Mouse (Mus musculus): ENCODE data around the gene Fam149a. TPM values are rescaled to one million over a fixed set of nuclear protein-coding genes. Genes with fewer than 3 reads are reported as not detected.

Gene Fam149a
- 1 to 10 TPM; 3.3 to 3.7 TPM for total RNA-seq (2021)
- long read RNA-seq, experiment 1, partial matches to known transcripts, result 1 of 4 reads
- long read RNA-seq, experiment 1, other reads (novel, unspliced or antisense), result 0 of 4 reads
- long read RNA-seq, experiment 2, partial matches to known transcripts, result 0 of 3 reads
- long read RNA-seq, experiment 2, other reads (novel, unspliced or antisense), result 0 of 3 reads

DNA sequence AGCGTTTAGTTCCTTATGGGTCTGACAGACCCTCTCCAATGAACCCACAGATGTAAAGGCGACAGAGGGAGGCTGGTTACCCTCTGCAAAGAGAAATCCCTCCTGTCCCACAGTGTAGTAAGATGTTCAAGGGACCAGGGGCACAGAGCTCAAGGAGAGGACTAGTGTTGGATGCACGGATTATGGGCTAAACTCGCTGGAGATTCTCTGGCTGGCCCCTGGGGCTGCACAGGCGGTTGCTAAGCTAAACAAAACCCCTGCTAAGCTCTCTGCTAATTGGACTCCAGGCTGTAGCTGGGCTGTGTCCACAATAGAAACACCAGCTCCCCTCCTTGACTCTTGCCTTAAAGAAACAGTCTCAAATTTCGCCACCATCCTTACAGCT, at the start of gene Fam149a:
Fam149a (minus strand) TSS at position 329 of the 385 bp plus-strand sequence.
- DNase-seq, result no peak
- intact Hi-C loops (cut with DNase I), result no loop called here

DNA sequence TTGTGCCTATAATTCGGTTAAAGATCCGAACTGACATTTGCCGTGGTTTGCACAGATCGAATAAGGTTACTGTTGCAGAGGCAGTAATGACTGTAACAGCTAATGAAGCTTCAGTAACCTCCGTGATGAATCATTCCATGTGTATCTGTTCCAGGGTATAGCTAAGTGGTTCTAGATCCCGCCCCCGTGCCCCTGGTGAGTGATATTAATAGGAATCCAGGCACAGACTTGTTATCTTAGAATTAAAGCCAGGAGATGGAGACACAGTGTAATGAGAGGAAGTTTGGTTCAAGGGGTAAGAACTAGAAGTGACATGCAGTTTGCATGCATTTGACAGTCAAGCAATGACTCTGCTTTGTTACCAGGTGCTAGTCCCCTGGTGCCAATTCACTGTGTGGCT, 38.1 kb upstream of the Fam149a start:
- DNase-seq, result no peak
- intact Hi-C loops (cut with DNase I), result no loop called here

DNA sequence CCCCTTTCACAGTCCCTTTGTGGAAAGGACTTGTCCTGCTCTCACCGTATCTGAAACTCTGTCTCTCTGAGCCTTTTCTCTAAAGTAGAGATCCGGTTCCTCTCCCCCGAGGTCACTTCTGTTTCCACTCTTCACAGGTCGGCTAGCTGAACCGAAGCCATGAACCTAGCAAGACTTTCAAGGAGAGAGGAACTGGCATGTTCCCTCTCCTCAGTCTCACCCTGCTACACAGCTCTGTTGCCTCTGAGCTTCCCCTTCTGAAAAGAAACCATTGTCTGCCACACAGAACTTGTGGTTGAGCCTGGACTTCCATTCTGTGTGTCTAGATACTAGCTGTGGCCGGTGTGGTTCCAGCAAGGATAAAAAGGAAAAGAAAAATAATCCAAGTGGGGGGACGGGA, 32.9 kb upstream of the Fam149a start:
- intact Hi-C loops (cut with DNase I), result no loop called here
- DNase-seq, result no peak

DNA sequence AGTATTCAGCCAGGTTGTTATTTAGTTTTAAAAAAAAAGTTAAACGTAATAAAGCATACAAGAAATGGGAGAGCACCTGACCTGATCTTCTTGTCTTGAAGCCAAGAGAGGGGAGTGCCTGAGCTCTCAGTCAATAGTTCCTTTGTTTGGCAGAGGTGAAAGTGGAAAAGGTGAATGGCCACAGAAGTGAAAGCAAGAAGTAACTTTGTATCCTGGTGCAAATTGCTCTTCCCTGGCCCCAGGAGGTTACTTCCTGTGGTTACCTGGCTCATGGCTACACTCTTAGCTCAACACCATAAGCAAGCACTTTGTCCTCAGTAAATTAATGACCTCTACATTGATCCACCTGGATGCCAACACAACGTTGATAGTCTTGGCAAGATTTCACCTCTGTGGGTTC, 28.8 kb upstream of the Fam149a start, which contains the start of gene Tlr3:
Tlr3 (minus strand) TSS at position 199 of the 400 bp plus-strand sequence.
- no peak for DNase-seq
- intact Hi-C loops (cut with DNase I), result no loop called here

DNA sequence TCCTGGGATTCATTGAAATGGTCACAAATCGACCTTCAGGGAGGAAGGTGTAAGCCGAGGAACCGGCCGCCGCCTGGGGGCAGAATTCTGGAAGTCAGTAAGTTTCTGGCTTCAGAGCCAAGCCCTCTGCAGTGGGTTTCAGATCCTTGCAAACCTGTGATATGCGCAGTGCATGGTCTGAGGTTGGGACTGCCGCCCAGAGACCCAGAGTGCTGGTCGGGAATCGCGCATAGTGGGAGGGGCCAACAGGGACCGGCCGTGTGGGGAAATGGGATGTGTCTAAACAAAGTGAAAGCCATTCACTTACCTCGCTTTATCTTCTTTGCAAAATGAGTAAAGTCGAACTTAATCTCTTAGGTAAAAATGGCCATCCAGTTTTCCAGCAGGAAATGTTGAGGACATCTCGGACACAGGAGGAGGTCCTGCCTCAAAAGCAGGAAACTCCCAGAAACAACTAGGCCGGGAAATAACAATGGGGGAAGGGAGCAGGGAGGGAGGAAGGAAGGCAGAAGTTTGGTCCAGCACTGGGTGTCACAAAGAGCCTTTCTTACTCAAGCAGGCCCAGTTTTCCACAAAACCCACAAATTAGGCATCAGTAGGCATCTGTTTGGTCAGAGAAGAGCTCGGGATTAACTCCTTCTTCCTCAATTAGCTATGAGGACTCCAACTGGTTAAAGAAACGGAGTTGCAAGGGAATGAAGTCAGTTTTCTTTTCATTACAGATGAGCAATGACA, 28.2 kb upstream of the Fam149a start:
- DNase-seq, result peak; percentile 69 to 72
- intact Hi-C loops (cut with DNase I), result no loop called here

DNA sequence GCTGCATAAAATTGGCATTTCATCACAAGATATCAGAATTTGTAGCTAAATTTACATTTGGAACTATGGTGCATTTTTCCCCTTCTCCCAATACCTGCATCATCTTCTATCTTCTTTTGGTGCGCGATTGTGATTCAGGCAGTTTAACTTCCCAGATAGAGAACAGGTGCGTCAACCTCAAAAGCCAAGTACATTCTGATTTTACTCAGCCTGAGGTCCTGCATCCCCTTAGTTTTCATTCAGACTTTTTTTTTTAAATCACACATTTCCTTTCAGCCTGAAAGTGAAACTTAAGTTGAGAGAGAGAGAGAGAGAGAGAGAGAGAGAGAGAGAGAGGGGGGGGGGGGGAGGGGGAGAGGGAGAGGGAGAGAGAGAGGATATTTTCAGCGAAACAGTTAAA, 27.6 kb upstream of the Fam149a start:
- intact Hi-C loops (cut with DNase I), result no loop called here
- no peak for DNase-seq

DNA sequence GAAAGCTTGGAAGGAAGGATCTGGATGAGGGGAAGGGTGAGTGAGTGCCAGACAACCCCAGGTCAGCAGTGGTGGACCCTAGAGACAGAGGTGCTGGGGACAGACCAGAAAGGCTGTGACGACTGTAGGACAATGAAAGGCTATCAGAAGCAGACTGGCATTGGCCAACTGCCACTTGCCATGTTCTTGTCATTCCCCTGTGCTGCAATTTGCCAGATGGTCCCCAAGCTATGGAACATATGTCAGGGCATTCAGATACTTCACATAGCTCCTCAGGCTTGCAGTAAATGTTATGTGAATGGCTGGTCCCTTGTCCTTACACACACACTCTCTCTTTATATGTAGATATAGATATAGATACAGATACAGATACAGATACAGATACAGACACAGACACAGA, 1.2 kb upstream of the Fam149a start:
- no peak for DNase-seq
- intact Hi-C loops (cut with DNase I), result no loop called here

DNA sequence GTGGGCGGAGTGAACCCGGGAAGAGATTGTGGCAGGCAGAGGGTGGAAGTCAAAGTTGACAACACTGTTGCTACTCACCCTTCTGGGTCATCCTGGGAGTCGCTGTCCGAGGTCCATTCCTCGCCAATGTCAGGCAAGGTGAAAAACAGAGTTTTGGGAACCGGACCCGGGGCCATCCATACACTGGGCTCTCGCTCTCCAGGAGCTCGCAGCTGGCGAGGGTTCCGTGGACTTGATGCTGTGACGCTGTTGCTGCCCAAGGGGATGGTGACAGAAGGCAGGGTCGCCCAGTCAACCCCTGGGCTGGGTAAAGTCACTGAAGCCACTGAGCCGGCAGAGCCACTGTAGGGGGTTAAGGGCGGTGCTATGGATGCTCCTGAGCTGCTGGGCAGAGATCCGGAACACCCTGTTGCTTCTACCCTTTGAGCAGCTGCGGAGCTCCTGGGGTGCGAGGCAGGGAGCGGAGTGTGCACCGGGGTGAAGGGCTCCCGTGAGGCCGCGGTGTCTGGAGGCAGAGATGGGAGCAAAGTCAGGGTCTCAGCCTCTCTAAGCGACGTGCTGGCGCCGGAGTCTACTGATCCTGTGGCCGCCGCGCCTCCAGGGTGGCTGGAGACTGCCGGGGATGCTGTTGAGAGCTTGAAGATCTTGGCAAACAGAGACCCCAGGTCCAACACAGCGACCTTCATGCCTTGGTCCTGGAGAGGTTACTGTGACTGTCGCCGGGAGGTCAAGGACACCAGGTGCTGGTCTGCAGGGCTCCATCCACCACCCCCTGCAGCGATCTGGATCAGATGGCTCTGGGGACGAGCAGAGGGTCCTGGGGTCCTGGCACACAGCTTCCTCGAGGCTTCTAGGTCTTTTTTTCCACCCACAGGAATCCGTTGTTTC, 772 bp downstream of the Fam149a start:
- intact Hi-C loops (cut with DNase I), result no loop called here

DNA sequence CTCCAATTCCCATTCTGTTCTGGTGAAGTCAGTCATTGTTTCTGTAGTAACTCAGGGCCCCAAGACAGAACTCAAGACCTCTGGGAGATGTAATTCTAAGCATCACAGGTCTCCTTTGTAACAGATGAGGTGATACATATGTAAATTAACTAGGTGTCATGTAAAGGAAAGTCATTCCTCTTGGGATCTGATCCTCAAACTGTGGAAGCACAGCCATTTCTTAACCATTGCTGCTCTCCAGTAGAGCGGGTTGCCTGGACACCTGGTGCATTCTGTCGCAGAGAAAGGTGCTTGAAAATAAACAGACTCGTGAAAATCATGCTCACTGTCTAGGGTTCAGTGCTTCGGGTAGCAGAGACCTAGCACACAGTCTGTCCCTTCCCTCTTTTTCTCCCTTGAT, 1.5 kb downstream of the Fam149a start:
- intact Hi-C loops (cut with DNase I), result no loop called here
- DNase-seq, result no peak

More for the DNA sequence above, 772 bp downstream of the Fam149a start:
- no peak for DNase-seq

DNA sequence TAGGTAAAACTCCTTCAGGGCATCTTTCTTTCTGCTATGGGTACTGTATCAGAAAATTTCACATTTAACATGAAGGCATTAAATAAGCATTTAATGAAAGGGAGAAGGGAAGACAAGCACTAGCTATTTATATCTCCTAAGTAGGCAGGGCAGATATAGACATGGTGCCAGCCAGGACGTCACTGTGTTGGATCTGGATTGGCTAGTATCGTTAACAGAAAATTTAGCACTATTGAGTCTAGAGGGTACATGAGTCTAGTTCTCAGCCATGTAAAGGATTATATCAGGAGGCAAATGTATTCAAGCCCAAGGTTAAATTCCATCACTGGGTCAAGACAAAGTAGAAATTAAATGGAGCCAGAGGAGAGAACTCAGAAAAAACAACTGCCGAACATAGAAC, 8.0 kb downstream of the Fam149a start:
- no peak for DNase-seq

DNA sequence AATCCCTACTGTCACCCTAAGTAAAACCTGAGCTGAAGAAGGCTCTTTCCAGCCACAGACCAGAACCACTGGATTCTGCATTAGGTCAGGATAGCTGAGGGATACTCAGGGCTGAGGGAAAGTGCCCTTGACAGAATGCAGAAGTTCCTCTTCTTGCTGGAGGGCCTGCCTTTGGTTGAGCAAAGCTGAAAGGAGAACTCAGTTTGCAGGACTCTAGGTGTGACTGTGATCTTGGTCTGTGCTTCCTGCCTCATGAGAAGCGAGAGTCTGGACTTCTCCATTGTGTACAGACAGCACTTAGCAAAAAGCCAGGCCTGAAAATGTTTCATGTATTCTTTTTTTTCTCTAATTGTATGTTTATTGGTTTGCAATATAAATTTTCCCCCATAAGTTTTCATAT, 14.9 kb downstream of the Fam149a start:
- DNase-seq, result no peak
- intact Hi-C loops (cut with DNase I), result no loop called here

More for the DNA sequence above, 8.0 kb downstream of the Fam149a start:
- intact Hi-C loops (cut with DNase I), result no loop called here

DNA sequence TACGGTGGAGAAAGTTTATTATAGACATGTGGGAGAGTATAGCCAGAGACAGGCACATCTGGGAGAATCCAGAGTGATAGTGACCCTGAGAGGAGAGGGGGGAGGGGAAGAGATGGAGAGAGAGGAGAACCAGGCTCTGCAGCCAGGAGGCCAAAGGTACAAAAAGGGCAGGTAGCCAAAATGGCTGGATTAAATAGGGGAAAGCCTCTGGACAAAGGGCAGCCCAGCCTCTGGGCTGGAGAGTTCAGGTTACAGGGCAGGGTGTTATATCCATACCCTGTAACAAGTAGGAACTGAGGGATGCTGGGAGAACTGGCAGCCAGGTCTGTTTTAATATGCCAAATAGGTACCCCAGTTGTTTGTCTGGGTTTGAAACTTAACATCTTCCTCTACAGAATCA, 18.9 kb downstream of the Fam149a start:
- intact Hi-C loops (cut with DNase I), result loop anchor here (5.0 kb wide), 1 partner anchor 569 kb away; the partner anchor contains the start of gene Ccdc110
- DNase-seq, result no peak

DNA sequence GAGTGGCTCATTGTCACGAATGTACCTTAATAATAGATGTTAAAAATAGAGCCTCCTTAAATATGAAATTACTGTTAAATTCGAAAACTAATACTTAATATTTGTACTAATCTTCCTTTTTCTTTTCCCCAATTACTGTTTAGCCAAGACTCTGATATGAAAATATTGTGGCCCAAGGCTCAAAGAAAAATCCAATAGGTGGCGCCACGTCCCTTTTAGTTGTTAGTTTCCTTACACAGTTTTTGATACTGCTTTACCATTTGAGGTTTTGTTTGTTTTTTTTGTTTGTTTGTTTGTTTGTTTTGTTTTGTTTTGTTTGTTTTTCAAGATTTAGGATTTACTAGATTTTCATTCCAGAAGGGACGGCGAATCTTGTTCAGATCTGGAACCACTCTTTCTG, 19.8 kb downstream of the Fam149a start:
- DNase-seq, result peak in 1 of 2 experiments; percentile 31
- intact Hi-C loops (cut with DNase I), result loop anchor here (5.0 kb wide), 1 partner anchor 570 kb away; the partner anchor contains the start of gene Ccdc110

DNA sequence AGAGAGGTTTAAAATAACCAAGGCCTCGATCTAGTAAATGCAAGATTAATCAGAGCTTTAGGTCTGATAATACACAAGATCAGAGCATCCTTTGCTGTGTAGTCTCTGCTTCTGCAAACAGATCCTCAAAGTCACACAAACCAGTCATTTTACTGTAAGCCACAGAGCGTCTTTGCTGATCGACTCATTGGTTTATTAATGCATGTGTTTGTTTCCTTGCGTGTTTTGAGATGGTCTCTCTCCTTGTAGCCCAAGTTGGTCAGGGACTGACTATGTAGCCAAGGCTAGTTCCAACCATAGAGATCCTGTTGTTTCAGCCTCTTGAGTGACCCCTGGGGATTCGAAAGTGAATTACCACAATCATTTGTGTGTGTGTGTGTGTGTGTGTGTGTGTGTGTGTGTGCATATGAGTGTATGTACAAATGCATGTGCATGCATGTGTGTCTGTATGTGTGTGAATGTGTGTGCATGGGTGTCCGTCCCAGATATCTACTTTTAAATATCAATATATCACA, 22.9 kb downstream of the Fam149a start:
- intact Hi-C loops (cut with DNase I), result no loop called here
- DNase-seq, result no peak

DNA sequence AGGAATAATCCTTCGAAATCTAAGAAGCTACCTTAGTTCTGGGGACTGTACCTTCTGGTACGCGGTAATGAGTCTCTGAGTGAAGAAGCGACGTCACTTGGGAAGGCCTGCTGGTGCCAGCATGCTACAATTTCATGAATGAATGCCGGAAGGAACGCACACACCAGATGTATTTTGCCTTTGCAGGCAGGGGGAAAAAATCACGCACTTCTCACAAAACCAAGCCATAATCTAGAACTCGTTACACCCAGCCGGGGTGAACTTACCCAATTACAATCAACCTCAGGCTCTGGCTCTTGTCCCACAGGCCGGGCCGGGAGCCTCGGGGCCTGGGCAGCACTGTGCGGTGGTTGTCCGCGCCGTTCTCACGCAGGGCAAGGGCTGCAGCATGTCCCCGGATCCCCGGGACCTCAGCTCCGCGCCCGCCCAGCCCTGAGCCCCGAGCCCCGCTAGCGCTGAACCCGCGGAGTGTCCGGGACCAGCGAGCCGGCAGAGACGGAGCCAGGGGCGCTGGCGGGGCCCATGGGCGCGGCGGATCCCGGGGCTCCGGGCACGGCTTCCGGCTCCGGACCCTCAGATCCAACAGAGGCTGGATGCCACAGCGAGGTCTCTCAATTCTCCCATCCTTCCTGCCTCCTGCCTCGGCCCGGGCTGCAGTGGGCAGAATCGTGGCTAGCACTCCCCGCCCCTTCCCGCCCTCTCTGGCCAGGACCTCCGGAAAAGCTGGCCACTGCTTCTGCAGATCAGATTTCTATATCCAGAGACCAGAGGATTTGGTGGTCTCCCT, 23.8 kb downstream of the Fam149a start:
- peak; percentile 41 to 53 for DNase-seq

DNA sequence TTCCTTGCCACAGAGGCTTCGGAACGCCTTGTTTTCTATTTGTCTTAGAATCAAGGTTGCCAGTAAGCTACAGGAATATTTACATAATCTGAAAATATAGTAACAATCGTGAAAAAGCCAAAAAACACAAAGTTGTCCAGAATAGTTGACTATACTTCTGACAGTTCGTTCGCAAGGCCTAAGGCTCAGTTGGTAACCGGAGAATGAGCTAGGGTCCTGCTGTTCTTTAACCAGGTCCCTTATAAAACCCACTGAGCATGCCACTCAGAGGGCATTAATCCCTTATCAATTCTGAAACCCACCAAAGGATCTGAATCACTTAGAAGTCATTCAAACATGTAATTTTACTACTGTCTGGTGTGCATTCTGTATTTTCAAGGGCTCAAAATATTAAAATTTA, 26.3 kb downstream of the Fam149a start:
- intact Hi-C loops (cut with DNase I), result no loop called here
- DNase-seq, result no peak

More for the DNA sequence above, 23.8 kb downstream of the Fam149a start:
- intact Hi-C loops (cut with DNase I), result no loop called here

DNA sequence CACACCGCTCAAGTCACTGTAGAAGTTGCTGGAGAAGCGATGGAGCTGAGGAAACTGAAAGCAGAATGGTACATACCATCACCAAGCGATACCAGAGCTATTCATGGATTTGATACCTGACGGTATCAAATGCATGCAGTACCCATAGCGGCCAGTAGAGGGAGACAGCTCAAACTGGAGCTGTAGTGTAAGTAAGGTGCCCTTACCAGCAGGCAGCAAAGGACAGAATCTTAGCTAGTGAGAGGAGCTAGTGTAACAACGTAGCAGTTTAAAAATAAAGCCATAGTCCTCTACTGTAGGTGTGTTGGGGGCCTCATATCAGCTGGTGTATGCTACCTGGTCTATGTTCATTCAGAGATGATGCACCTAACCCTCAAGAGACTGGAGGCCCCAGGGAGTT, 37.1 kb downstream of the Fam149a start:
- intact Hi-C loops (cut with DNase I), result no loop called here
- peak; percentile 55 to 70 for DNase-seq

DNA sequence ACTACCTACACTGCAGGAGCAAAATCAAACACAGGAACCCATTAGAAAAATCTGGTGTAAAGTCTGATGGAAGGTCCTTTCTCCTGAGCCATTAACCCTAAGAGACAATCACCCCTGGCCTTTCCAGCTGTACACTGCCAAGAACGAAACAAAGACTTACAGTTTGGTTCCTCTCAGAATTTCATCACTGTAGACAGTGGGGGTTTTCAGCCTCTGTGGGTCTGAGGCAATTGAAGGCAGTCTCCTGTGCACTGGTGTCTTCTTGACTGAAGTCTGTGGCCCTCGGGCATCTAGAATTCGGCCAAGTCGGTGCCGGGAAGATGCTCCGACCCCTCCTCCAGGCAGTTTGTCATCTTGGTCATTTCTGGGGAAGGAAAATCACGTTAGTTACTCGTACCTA, 37.8 kb downstream of the Fam149a start:
- no peak for DNase-seq
- intact Hi-C loops (cut with DNase I), result no loop called here

DNA sequence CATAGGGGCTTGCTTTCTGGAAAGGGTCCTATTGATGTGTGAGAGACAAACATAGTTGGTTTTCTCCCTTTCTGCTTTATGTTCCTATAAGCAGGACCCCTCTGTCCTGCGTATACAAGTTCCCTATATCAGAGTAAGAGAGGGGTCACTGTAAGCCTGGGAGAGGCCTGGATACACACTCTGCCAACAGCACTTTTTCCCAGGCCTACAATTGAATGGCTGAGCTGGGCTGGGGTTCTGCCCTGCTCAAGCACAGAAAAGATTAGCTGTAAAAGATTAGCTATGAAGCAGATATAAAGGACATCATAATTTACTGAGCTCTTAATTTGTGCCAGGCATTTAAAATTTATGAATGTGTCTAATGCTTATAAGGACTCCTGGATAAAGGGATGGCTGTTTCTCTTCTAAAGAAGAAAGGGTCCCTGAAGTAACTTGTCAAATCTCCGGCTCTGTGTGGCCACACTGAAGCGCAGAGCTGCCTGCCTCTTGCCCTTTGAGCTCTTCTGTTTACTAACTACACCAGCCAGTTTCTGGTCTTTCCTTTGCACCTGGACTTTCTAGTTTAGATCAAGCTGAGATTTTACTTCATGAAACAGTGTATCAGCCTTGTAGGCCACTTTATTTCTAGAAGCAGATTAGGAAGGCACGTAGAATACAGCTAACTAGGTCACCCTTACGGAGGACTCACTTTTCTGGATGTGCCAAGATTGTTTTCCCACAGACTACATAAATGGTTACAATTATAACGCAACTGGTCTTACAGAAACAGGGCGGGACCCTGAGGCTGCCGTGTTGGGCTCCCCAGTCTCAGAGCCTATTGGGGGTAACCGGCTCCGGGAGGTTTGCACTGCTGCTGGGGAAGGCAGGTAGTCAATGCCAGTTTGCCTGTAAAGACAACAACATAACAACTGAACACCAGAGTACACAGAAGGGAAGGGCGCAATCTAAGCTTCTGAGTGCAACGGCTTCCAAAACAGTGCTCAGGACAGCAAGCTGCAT, 40.2 kb downstream of the Fam149a start:
- intact Hi-C loops (cut with DNase I), result no loop called here

More for the DNA sequence above, 40.2 kb downstream of the Fam149a start:
- no peak for DNase-seq

Data from heart, postnatal 14 days (tissue).